Mouse (Mus musculus): ENCODE measurements around the gene Gm156.

DNA sequence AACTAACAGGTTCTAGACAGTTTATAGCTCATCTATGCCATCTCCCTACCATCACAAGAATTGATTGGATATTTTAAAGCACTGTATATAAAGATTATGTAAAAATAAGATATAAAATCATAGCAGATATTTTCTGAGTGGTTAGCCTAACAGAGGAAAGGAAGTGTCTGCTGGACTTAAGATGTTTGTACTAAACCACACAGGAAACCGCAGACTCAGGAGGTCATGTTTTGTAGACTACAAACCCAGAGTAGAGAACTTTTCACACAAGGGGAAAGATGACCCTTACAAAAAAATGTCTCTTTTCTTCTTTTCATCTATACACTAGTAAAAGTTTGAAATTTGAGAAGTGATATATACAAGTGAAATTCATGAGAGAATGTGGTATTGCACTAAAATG is 39.9 kb upstream of the Gm156 start:
- no peak for TF ChIP-seq HCFC1 (IDR thresholded peaks at IDR 0.05; ENCODE audit: borderline replicate concordance, insufficient read depth, low read length)
- no peak for TF ChIP-seq MAFK (IDR thresholded peaks at IDR 0.05; ENCODE audit: insufficient read depth, low read depth, low read length)
